Mouse (Mus musculus): ENCODE data around the gene Tdgf1.

DNA sequence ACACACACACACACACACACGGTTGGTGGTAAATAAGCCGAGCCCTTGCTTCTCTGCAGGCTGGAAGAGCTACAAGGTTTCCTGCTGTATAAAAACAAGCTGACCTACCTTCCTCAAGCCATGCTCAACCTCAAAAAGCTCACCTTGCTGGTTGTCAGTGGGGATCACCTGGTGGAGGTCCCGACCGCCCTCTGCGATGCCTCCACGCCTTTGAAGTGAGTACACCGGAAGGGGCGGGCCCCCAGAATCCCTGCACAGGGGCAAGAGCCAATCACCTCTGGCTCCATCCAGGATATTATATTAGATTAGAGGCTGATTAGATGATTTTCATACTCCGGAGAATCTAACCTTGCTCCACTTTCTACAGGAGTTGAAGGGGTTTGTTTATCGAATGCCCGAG, 33.5 kb upstream of the Tdgf1 start:
- TF ChIP-seq EP300 (IDR thresholded peaks at IDR 0.05; ENCODE audit: low read depth) (no peak), CTCF (IDR thresholded peaks at IDR 0.05; ENCODE audit: low read depth) (no peak)

All from liver, postnatal 0 days (tissue).